Mouse (Mus musculus): ENCODE results near the gene Prpf4.

- peak; percentile 79 for TF ChIP-seq MAX (IDR thresholded peaks at IDR 0.05)
- no peak for TF ChIP-seq MYOD1 (IDR thresholded peaks at IDR 0.05; ENCODE audit: control insufficient read depth, insufficient read length, low read depth)
- no peak for TF ChIP-seq CTCF (IDR thresholded peaks at IDR 0.05; ENCODE audit: control insufficient read depth, insufficient read depth, insufficient read length)
- TF ChIP-seq USF1 (IDR thresholded peaks at IDR 0.05; ENCODE audit: low read depth) = no peak
- TF ChIP-seq FOSL1 (IDR thresholded peaks at IDR 0.05; ENCODE audit: insufficient read depth, low read length, poor library complexity, severe bottlenecking) = no peak
- TF ChIP-seq MYOG (IDR thresholded peaks at IDR 0.05; ENCODE audit: control insufficient read depth, extremely low read depth, insufficient read length) = no peak
- TF ChIP-seq CEBPB (IDR thresholded peaks at IDR 0.05; ENCODE audit: low read depth) = no peak
Observed at GRCm38 (mm10) chr4:62408601-62409282, at the start of gene Prpf4, which contains the start of gene Cdc26.

Measured in C2C12 (cell line).